Mouse (Mus musculus): ENCODE results near the gene Wwc2.

Gene Wwc2

DNA sequence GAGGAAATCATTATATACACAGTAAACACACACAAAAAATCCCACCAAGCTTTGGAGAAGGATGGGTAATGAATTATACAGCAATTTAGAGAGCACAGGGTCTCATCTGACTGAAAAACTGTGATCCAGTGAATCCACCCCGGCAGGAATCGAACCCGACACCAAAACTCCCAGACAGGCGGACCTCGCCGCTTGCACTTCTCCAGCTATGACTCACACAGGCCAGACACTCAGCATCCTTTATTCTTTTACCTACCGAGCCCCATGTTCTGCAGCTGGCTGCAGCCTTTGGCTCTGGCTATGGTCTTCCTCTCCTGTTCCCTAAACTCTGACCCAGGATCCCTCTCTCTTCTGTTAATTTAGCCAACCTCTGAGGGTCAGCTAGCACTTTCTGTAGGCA lies 85.5 kb downstream of the Wwc2 start:
- DNase-seq (ENCODE audit: low spot score), result no peak

DNA sequence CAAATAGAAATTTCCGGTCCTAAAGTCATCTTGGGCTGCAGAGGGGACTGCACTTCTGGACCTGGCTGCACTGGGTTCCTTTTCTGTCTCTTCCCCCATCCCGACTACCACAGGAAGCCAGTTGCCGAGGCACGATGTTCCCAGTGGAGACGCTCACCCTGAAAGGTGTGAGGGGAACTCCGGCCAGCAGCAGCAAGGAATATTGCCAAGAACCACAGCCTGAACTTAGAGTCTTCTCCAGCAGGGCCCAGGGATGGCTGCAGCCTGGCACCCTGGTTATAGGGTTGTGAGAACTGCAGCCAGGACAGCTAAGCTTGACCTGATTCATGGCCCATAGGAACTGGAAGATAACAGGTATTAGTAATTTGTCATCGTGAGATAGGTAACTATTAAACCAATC lies 86.7 kb downstream of the Wwc2 start:
- DNase-seq (ENCODE audit: low spot score), result no peak

DNA sequence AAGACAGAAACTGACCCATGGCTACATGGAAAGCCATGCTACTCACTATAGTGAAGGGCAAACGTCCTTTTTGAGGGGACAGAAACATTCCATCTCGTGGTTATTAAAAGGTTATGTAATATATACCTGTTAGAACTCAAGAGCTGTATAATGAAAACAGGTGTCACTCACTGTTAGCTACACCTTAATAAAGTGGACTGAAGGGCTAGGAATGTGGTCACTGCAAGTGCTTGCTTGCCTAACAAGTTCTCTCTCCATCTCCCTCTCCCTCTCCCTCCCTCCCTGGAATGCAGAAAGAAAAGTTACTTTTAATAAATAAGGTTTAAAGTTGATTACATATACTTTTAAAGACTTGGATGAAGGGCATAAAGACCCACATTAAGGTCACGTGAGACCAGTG lies 88.0 kb downstream of the Wwc2 start:
- DNase-seq (ENCODE audit: low spot score), result no peak

DNA sequence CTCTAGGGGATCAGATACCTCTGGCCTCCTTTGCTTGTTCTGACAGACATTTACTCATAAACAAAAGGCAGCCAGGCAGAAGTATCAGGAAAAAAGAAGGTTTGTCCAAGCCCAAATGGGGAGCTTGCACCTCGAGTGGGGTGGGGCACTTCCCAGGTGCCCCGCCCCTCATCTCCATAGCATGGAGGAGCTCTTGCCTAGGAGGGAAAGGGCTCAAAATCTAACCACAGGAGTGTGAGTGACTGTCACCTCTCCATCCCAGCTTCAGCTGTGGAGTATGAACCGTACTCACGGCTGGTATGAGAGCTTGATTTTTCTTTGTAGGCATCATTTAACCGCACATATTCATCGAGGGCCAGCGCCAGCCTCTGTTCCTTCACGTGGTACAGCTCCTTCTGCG lies 90.4 kb downstream of the Wwc2 start:
- no peak for DNase-seq (ENCODE audit: low spot score)

DNA sequence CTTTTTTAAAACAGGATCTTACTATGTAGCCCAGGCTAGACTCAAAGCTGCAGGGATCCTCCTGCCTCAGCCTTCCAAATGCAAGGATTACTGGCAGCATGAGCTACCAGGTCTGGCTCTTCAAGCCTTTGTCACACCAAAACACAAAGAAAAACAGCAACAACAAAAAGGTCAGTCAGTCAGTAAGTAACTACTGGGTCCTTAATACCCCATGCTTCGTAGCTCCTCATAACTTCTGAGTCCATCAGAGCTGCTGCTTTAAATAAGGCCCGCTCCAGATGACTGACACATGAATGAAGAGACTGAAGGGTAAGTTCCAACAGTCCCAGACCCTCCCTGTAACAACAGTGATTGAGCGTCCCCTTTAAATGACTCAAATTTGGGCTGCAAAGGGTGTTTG lies 90.8 kb downstream of the Wwc2 start:
- no peak for DNase-seq (ENCODE audit: low spot score)

DNA sequence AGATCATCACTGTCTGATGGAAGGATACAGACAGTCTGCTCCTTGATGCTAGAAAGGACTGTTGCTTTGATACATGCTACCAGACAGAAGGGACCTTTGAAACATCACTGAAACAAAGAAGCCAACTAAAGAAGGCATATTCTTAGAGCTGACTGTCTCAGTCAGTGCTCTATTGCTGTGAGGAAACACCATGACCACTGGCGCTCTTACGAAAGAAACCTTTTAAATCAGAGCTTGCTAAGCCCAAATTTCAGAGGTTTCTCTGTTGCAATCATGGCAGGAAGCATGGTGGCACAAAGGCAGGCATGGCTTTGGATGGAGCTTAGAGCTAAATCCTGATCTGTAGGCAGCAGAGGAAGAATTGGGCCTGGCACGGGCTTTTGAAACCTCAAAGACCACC lies 98.3 kb downstream of the Wwc2 start:
- no peak for DNase-seq (ENCODE audit: low spot score)

DNA sequence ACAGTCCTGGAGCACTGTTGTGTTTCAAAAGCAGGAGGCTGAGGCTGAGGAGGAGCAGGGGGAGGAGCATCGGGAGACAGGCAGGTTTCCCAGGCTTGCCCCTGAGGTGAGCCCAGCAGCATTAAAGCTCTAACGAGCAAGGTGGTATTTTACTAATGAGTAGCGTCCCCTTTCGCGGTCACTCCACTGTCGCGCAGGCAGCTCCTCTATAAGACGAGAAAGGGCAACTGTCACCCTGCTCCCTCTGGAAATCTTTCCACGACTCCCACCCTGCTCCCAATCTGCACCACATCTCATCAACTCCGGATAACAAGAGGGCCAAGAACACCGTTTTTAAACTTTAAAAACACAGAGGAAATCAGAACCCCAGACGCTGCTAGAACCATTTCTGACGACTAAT lies 99.1 kb downstream of the Wwc2 start:
- no peak for DNase-seq (ENCODE audit: low spot score)

DNA sequence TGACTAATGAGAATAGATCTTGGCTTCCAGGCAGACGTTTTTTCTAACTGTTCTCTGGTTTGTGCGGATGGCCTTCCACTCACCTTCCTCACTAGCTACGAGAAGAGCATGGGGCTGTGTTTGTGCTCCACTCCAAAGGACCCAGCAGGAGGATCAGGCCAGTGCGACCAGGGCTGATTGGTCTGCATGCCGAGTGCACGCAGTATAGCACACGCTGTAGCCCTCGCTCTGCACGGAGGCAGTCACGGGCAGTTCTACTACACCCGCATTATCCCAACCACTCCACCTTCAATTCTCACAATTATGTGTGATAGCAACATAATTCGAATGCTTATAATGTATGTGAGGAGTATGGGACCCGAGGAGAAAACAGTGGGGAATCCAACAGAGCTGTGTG lies 99.9 kb downstream of the Wwc2 start:
- no peak for DNase-seq (ENCODE audit: low spot score)

DNA sequence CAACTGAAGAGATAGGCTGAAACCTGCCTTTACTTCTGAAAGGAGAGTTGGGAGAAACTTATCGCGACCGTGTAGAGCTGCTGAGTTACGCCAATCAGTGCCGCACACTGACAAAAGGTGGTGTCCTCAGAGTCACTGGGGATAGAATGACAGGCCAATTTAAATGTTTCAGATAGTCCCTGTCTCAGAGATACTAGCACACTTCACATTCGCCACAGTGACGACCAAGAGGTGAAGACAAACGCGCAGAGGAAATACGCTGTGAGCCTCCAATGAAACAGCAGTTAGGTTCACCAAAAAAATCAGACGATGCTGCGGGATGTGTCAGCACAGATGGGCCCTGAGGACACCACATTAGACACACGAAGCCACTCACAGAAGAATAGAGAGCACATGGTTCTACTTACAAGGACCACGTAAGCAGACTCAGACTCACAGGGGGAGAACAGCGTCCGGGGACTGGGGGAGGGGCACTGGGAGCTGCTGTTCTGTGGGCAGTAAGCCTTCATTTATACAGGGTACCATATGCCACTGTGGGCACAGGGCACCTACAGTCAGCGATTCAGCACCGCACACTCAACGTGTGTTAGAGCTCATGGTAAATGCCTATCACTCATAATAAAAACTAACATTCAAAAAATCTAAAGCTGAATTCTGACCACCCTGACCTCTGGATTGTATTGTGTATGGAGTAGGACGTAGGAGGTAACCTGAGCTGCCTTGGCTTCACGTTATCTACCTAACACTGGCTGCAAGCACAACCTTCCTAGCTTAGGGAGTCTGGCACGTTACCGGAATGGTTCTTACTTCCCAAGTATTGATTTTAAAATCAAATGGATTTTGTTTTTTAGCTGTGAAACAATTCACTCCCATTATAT lies 100.5 kb downstream of the Wwc2 start:
- no peak for DNase-seq (ENCODE audit: low spot score)

DNA sequence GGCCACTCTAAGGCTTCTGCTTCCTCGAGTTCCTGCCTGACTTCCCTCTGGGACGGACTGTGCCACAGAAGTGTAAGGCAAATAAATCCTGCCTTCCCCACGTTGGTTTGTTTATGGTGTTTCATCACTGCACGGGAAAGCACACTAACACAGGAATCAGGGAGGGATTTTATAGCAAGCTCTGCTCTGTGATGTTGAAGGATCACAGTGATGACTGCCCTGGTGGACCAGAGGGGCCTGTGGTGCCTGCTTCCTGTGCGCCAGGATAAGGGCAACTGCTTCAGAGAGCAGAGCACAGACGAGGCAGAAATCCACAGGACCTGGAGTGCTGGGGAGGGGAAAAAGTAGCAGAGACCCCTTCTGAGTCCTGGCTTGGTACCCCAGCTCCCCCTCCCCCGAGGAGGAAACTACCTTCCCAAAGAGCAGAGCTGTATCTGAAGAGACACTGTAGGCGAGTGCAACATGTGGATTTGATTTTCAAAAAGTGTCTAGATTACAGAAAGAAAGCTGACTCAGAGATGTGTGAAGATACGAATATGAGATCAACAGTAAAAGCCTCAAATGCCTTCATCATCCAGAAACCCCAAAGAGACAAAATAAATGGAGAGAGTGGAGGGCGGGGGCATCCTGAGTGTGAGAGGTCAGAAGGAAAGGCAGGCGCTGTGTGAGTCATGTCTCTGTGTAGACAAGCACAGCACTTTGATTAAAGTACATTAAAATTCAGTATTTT lies 101.7 kb downstream of the Wwc2 start:
- DNase-seq (ENCODE audit: low spot score), result no peak

DNA sequence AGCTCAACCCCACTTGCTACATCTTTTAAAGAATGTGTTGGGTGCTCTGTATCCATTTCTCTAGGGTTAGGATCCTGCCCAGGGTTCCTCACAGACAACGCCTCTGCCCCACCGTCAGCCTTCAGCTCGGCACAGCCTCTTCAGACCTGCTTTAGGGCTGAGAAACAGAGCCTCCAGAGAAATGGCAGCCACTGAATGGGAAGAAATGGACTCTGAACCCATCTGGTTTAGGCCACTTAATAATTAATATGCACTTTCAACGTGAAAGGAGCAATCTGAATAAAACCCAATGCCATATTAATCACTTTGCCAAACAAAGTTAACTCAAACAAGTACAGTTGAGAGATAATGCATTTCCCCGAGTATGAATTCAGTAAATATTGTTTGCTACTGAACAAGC lies 106.4 kb downstream of the Wwc2 start:
- no peak for DNase-seq (ENCODE audit: low spot score)

DNA sequence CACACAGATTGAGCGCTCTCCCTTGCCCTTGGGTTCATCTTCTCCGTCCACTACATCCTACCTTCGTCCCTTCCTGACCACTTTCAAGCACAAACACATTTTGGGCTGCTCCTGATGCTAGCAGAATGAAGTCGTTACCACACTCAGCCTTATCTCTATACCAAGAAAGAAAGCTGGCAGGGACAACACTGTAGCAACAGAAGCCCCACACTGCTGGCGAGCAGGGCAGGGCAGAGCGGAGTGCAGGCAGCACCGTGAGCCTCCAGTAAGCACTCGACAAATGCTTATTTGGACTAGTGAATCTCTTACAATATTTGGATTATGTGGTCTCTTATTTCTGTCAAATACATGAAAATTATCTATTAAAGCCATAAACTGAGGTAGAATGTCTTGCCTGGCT lies 107.0 kb downstream of the Wwc2 start:
- DNase-seq (ENCODE audit: low spot score), result no peak

DNA sequence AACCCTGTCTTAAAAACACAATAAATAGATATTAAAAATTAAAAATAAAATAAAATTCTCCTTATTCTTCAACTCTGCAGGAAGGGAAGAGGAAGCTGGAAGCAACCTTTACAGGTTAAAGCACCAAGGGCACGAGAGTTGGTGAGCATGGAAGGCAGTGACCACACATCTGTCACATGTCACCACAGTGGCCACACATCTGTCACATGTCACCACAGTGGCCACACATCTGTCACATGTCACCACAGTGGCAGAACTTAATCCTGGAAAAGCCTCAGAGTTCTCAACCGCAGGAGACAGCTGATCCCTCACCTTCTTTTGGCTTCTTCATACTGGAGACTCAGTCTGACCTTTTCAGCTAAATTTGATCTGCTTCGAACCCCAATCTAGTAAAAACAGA lies 112.2 kb downstream of the Wwc2 start:
- no peak for DNase-seq (ENCODE audit: low spot score)

DNA sequence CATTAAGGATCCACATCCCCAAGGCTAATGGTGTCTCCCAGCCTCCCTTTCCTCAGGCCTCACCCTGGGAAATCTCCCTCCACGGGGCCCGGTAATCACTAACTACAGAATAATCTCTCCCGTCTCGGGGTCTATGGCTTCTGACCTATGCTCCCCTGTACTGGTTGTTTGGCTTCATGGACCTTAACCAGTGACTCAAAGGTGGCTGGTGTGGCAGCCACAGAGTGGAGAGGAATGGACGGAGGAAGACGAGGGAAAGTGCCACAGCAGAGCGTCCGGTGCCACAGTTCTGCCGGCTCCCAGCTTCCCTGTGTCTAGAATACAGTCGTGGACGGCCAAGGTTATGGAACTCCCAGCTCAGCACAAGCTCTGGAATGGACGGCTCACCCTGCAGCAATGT lies 114.9 kb downstream of the Wwc2 start:
- no peak for DNase-seq (ENCODE audit: low spot score)

DNA sequence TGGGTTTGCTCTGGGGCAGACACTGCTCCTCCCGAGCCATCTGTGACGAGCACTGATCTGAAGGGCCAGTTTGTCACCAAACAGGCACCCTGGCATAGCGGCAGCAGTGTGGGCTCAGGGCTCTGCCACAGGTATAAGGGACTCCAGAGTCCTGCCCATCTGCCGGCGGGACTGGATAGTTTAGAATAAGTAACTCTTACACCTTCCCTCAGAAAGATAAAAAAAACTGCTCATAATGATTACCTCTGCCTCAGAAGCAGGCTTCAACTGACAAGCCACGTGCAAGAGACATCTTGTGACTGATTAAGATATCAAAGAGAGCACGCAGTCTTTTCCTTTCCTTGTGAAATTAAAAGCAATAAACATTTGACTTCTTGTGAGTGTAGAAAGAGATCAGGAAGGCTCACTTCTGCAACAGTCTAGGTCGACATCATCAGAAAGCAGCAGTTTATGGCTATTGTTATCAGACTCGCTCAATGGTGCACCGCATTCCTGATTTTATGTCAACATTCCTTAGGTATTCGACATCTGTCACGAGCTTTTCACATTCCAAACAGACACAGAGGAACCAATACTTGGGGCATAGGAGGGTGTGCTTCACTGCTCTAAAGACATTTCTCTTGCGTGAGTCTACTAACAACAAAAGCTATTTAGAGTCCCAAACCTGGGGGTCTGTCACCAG lies 116.1 kb downstream of the Wwc2 start:
- DNase-seq (ENCODE audit: low spot score), result no peak

DNA sequence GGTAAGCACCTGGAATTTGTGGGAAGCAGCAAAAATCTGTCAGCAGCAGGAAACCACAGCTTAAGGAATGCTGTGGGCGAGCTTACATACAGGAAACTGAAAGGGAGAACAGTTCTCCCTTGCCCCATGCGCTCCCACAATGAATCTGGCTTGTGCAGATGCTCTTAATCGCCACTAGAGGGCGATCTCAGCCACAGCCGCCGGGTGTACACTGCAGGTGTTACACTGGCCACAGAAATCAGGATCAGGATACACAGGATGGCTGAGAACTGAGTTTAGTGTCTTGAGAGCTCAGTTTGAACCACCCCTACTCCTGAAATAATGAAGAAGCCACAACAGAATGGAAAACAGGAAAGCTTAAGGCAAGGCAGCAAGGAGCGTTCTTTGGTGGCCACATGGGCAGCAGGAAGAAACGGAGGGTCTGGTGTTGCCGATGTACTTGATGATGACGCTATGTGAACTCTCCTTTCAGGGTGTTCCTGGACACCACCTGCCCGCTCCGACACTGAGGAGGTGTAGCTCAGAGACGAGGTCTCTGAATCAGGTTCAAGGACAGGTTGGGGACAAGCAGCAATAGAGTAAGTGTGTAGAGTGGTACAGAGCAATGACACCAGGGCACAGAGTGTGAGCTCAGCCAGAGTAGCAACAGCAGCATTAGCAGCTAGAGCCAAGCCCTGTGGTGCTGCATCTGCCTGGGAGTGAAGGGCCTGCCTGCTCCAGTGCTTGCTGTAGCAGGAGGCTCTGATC lies 118.2 kb downstream of the Wwc2 start:
- DNase-seq (ENCODE audit: low spot score), result peak; percentile 39

DNA sequence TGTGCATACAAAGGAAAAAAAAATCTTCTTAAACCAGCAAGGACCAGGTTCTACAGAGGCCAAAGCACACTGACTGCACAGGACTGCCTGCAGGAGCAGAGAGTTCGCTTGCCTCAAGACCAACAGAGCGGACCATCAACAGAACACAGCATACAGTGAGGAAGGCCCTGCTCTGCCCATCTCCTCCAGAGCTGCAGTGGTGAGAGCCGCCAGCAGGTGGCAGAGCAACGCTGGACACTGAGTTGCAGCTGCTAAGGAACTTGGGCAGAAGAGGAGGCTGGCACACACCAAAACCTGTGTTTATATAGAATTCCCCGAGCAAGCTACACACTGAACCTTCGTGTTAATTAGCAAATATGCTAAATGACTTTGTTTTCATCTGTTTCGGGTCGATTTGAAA lies 123.7 kb downstream of the Wwc2 start:
- DNase-seq (ENCODE audit: low spot score), result peak; percentile 83

DNA sequence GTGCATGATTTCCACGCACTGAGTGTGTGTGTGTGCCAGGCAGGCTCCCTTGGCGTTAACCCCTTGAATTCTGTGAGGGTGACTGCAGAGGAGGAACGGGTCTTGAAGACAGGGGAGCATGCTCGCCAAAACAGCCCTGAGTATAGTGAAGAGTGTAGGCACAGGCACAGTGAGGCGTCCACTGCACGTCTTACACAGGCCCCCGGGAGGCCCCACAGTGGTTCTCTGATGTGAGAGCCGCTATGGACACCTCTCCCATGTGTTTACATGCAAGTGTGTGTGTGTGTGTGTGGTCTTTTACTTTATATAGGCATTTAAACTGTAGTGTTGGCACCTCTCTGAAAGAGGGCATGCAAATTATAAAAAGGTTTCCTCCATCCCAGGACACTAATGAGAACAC lies 124.2 kb downstream of the Wwc2 start:
- DNase-seq (ENCODE audit: low spot score), result no peak

DNA sequence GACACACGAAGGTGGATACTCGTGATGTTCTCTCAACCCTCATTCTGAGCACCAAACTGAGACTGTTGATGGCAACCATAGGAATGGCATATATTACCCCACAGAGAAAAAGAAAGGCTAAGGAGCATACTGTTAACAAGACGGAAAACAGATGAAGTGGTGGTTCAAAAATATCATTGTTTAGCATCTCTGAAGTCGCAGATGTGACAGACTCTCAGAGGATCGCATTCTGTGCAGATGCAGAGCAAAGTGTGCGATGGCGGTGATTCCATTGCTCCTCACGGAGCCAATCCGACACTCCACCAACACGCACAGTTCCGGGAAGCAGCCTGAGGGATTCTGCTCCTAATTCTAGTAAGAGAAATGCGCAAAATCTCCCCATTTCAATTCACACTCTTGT lies 131.5 kb downstream of the Wwc2 start:
- DNase-seq (ENCODE audit: low spot score), result no peak

DNA sequence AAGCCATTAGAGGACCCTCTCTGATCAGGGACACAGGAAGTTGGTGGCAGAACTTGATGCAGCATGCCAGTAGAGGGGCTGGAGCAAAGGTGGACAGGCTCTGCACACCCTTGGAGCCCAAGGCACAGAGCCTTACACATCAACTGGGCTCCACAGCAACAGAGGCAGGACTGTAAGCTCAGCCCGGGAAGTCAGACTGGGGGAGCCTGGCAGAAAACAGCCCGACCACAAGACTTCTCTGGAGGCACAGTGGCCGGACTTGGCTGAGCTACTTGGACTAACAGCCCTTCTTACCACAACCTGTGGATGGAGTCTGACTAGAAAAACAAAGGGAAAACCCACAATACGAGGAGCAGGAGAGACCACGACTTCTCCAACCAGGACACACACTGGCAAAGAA lies 137.4 kb downstream of the Wwc2 start:
- no peak for DNase-seq (ENCODE audit: low spot score)

DNA sequence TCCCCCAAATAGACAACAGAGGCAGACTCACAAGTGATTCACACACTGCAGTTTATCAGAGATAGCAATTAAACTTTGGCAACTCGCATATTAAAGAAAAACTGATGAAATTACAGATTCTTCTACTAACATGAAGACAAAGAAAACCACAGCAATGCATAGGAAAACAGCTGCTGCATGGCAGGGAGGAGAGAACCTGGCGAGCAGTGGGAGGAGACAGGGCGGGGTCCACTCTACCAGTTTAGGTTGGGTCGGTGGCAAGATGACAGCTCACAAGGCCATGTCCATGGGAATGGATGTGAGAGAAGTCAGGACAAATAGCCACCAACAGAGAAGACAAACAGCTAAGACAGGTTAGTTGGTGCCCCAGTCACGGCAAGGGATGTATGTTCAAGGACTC lies 138.0 kb downstream of the Wwc2 start:
- no peak for DNase-seq (ENCODE audit: low spot score)

DNA sequence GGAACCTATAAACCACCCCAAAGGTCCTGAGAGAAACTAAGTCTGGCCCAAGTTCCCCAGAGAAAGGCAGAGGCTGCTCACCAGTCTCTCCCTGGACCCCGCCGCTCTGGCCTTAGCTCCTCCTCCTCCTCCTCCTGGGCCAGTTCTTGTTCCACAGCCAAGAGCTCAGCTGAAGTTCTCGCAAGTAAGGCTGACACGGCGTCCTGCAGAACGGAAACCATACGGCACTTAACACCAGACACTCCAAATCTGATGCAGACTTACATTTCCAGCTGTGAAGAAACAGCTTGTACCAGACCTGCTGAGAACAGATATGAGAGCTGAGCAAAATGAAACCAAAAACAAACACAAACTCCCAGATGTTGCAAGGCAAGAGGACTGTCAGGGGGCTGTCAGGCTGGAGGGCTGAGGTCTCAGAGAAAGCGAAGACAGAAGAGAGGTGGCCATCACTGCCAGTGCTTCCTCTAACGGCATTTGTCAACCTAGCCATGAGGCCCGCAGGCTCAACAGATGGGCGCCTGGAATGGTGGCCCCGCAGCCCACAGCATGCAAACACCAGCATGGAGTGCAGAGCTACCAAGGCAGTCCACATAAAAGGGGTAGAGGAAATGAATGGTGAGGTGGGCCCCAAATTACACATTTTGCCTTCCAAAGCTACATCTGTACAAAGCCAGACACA lies 138.8 kb downstream of the Wwc2 start:
- peak; percentile 29 for DNase-seq (ENCODE audit: low spot score)
